Comparison of ENCODE assay signal across 11 mouse cellular contexts in the genomic region with DNA sequence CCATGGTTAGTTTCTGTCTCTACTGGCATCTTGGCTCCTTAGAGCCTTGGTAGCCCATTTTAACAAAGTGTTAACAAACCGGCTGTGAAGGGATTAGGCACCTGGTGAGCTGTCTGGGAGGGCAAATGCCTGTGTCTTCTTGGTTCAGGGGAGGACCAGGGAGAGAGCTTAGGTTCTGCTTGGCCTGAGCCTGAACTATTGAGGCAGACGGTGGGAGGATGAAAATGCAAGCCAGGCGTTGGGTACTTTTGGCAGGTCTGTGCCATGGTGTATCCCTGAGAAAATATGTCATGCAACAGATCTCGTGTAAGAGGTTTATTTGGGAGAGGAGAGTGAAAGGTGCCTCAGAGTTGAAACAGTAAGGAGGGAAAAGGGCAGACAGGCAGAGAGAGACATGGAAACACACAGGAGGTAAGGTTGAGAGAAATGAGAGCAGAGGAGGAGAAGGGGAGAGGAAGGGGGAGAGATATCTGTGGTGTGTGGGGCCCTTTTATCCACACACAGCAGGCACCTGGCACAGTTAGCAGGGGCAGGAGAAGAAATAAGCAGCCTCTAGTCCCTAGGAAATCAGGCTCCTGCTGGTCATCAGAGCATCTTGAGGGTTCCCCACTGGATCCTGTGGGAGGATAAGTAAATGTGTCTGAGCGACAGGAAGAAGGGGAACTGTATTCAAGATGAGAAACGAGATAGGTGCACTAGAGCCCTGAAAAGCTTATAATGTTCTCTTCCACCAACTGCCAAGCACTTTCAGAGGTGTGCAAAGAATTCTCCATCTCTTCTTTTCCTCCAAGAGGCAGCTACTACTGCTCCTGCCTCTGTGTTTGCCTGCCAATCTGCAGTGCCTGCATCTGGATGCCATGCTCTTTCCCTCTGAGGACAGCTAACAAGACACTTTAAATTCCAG. TPM values are rescaled to one million over a fixed set of nuclear protein-coding genes. Genes with fewer than 3 reads are reported as not detected.
A peak's percentile ranks its signal among the peaks of the same experiment; 100 is the strongest.
DNase-seq lines count a peak whose midpoint lies in the region; ATAC-seq and TF ChIP-seq lines count a peak whose summit lies in the region.
"Had no signal": no experiment of that assay in that cellular context is flagged by ENCODE, and none has a peak within 500 bp of the region (broad histone marks: within the 10 kb centered on the region; RNA-seq: fewer than 3 reads in every experiment).

No protein-coding gene starts in this region.

- peak; percentile 38 for DNase-seq in intestine, embryonic 14.5 days (ENCODE audit: low spot score)
- DNase-seq in CD4-positive, CD25-positive, alpha-beta regulatory T cell, adult 2 months (ENCODE audit: low read depth, low spot score) = peak; percentile 43
- DNase-seq in brain, embryonic 14.5 days (ENCODE audit: low read depth) = peak; percentile 3
- DNase-seq in urinary bladder, adult 18-20 months (ENCODE audit: low spot score in 2 of 2) = no peak
- DNase-seq in left cerebral cortex, postnatal 4 days = no peak
- no peak for DNase-seq in left cerebral cortex, adult 8-10 months (ENCODE audit: low spot score in 2 of 2)
- DNase-seq: gastrocnemius, postnatal 10 days had no signal

- no peaks in the 10 kb centered on the region for H3K9me3 ChIP-seq in intestine, embryonic 14.5 days (ENCODE audit: control insufficient read depth, low read length)
- H3K9me3 ChIP-seq in intestine, embryonic 15.5 days = 0 out of 2 replicates have a peak, but pooled peaks cover 3% of the 10 kb centered on the region
- H3K9me3 ChIP-seq: embryonic facial prominence, embryonic 12.5 days had no signal

- no peaks in the 10 kb centered on the region for H3K36me3 ChIP-seq in intestine, embryonic 14.5 days (ENCODE audit: control insufficient read depth, insufficient read depth, low read length)
- no peaks in the 10 kb centered on the region for H3K36me3 ChIP-seq in intestine, embryonic 15.5 days
- peaks cover 20% of the 10 kb centered on the region for H3K36me3 ChIP-seq in small intestine, adult 2 months (ENCODE audit: control insufficient read depth, insufficient read depth, low read length)
- H3K36me3 ChIP-seq: embryonic facial prominence, embryonic 12.5 days had no signal

- no peak overlapping the region for H3K9ac ChIP-seq in intestine, embryonic 14.5 days (ENCODE audit: low read length)
- no peak overlapping the region for H3K9ac ChIP-seq in intestine, embryonic 15.5 days
- H3K9ac ChIP-seq: embryonic facial prominence, embryonic 12.5 days had no signal

- no peak overlapping the region for H3K4me3 ChIP-seq in intestine, embryonic 14.5 days (ENCODE audit: low read depth, low read length)
- no peak overlapping the region for H3K4me3 ChIP-seq in intestine, embryonic 15.5 days (replicated peaks)
- H3K4me3 ChIP-seq in small intestine, adult 2 months (ENCODE audit: low read depth, low read length) = peak overlapping the region; percentile 60
- H3K4me3 ChIP-seq: embryonic facial prominence, embryonic 12.5 days had no signal

- 21% methylated on average over 6 of the region's 6 CpGs for WGBS in intestine, embryonic 14.5 days
- WGBS in intestine, embryonic 15.5 days = 27% methylated on average over 6 of the region's 6 CpGs
- WGBS in small intestine, adult 2 months = 39% methylated on average over 6 of the region's 6 CpGs

- ATAC-seq in intestine, embryonic 14.5 days (replicated peaks; ENCODE audit: low FRiP score, low TSS enrichment, low read depth) = no peak
- no peak for ATAC-seq in intestine, embryonic 15.5 days

- no peak for TF ChIP-seq POLR2A in brain, embryonic 14.5 days (IDR thresholded peaks at IDR 0.05; ENCODE audit: borderline replicate concordance, extremely low read depth, insufficient read depth, insufficient read length, poor library complexity, severe bottlenecking)
- no peak for TF ChIP-seq POLR2A in small intestine, adult 2 months (IDR thresholded peaks at IDR 0.05; ENCODE audit: low read depth, low read length)

- intact Hi-C loops in left cerebral cortex, postnatal 4 days (cut with DNase I) = no loop called here

- H3K27me3 ChIP-seq in intestine, embryonic 14.5 days (replicated peaks; ENCODE audit: control insufficient read depth, insufficient read depth, low read length) = no peaks in the 10 kb centered on the region
- H3K27me3 ChIP-seq in intestine, embryonic 15.5 days (replicated peaks) = no peaks in the 10 kb centered on the region
- H3K27me3 ChIP-seq in small intestine, adult 2 months (ENCODE audit: control insufficient read depth, insufficient read depth, low read length) = no peaks in the 10 kb centered on the region
- H3K27me3 ChIP-seq: embryonic facial prominence, embryonic 12.5 days had no signal

- TF ChIP-seq CTCF in brain, embryonic 14.5 days (IDR thresholded peaks at IDR 0.05; ENCODE audit: borderline replicate concordance, extremely low read depth, insufficient read depth, insufficient read length) = no peak
- no peak for TF ChIP-seq CTCF in small intestine, adult 2 months (IDR thresholded peaks at IDR 0.05; ENCODE audit: extremely low read depth, insufficient read length, insufficient replicate concordance, low read depth, low read length)

- no peaks in the 10 kb centered on the region for H3K4me1 ChIP-seq in intestine, embryonic 14.5 days (replicated peaks; ENCODE audit: control insufficient read depth, insufficient read depth, low read length)
- 0 out of 2 replicates have a peak, but pooled peaks cover 2% of the 10 kb centered on the region for H3K4me1 ChIP-seq in intestine, embryonic 15.5 days (replicated peaks)
- peaks cover 18% of the 10 kb centered on the region; the same call in 1 of the 2 replicates for H3K4me1 ChIP-seq in small intestine, adult 2 months (ENCODE audit: control insufficient read depth, insufficient read depth, insufficient read length, low read length)
- H3K4me1 ChIP-seq: embryonic facial prominence, embryonic 12.5 days had no signal

- no peak overlapping the region for H3K4me2 ChIP-seq in intestine, embryonic 14.5 days (ENCODE audit: low read length)
- no peak overlapping the region for H3K4me2 ChIP-seq in intestine, embryonic 15.5 days (replicated peaks)
- H3K4me2 ChIP-seq: embryonic facial prominence, embryonic 12.5 days had no signal

- no peak overlapping the region for H3K27ac ChIP-seq in intestine, embryonic 14.5 days (ENCODE audit: low read depth)
- H3K27ac ChIP-seq in intestine, embryonic 15.5 days = no peak overlapping the region
- peak overlapping the region; percentile 84 for H3K27ac ChIP-seq in small intestine, adult 2 months (ENCODE audit: insufficient read depth, low read depth, low read length)
- H3K27ac ChIP-seq: embryonic facial prominence, embryonic 12.5 days had no signal

RNA-seq across cellular contexts. Expression of a gene that starts 0.8 kb away (rescaled TPM):
- polyA plus RNA-seq in intestine, embryonic 14.5 days (2014; fragmentation: Nextera tagmentation; extraction: Ambion mirVana) = 4.6 and 5.4 TPM in 2 replicates
- polyA plus RNA-seq in intestine, embryonic 15.5 days (2015; fragmentation: Nextera tagmentation; extraction: Ambion mirVana) = 4.7 and 7.1 TPM in 2 replicates
- polyA plus RNA-seq in brain, embryonic 14.5 days (2012; rRNA removed) = 0.53 and 0.77 TPM in 2 replicates
- 3.4 and 4.2 TPM in 2 replicates for polyA plus RNA-seq in small intestine, adult 2 months (2012; rRNA removed)
- total RNA-seq in left cerebral cortex, postnatal 4 days (2021) = under 1 TPM; 0.42 to 0.68 TPM
- 1 to 10 TPM; 1.1 to 1.7 (median 1.3) TPM for total RNA-seq in left cerebral cortex, adult 8-10 months (2022)

RNA-seq across cellular contexts. Expression of a gene that starts 45.1 kb away (rescaled TPM):
- polyA plus RNA-seq in intestine, embryonic 14.5 days (2014; fragmentation: Nextera tagmentation; extraction: Ambion mirVana) = 0.43 and 0.51 TPM in 2 replicates
- 0.45 and 0.54 TPM in 2 replicates for polyA plus RNA-seq in intestine, embryonic 15.5 days (2015; fragmentation: Nextera tagmentation; extraction: Ambion mirVana)
- 0.09 and 0.11 TPM in 2 replicates for polyA plus RNA-seq in brain, embryonic 14.5 days (2012; rRNA removed)
- polyA plus RNA-seq in small intestine, adult 2 months (2012; rRNA removed) = 0.11 and 0.28 TPM in 2 replicates
- under 1 TPM in 1 of 2 experiments, not detected in 1; 0.12 TPM for total RNA-seq in left cerebral cortex, postnatal 4 days (2021)
- 1 to 10 TPM in 2 of 4 experiments, under 1 TPM in 2; 0.74 to 2.0 (median 1.1) TPM for total RNA-seq in left cerebral cortex, adult 8-10 months (2022)

RNA-seq across cellular contexts. Expression of a gene that starts 51.0 kb away (rescaled TPM):
- not detected in 2 replicates for polyA plus RNA-seq in intestine, embryonic 14.5 days (2014; fragmentation: Nextera tagmentation; extraction: Ambion mirVana)
- polyA plus RNA-seq in intestine, embryonic 15.5 days (2015; fragmentation: Nextera tagmentation; extraction: Ambion mirVana) = 0.49 and 0.66 TPM in 2 replicates
- 0.07 TPM in 1 of 2 replicates, not detected in the other for polyA plus RNA-seq in brain, embryonic 14.5 days (2012; rRNA removed)
- polyA plus RNA-seq in small intestine, adult 2 months (2012; rRNA removed) = 0.18 and 0.81 TPM in 2 replicates
- not detected for total RNA-seq in left cerebral cortex, postnatal 4 days (2021)
- not detected for total RNA-seq in left cerebral cortex, adult 8-10 months (2022)
- polyA plus RNA-seq: neural tube, embryonic 14.5 days had no signal

Comparison
In these comparisons a context has a peak if more than half of its experiments do, and no peak if none do; other contexts are left out.
1. DNase-seq: peak in intestine, embryonic 14.5 days (single experiment), CD4-positive, CD25-positive, alpha-beta regulatory T cell, adult 2 months (single experiment) and brain, embryonic 14.5 days (single experiment); none in urinary bladder, adult 18-20 months (0 of 2), left cerebral cortex, postnatal 4 days (single experiment) and left cerebral cortex, adult 8-10 months (0 of 2).